Mouse (Mus musculus): Measurements from ENCODE around the gene Dlx2. TPM values are rescaled to one million over a fixed set of nuclear protein-coding genes. Genes with fewer than 3 reads are reported as not detected.
A peak's percentile ranks its signal among the peaks of the same experiment; 100 is the strongest.

The Dlx2 gene
- 3.7 and 4.4 TPM in 2 replicates for polyA plus RNA-seq (2015; fragmentation: Nextera tagmentation; extraction: Ambion mirVana)

- H3K27ac ChIP-seq: peak within 1 kb of the TSS; percentile 4; the same call in 1 of the 2 replicates
- peak within 1 kb of the TSS; percentile 62 for H3K9ac ChIP-seq
- H3K4me1 ChIP-seq: peaks cover 46% of the 10 kb centered on the region
- H3K4me2 ChIP-seq (replicated peaks): peak within 1 kb of the TSS; percentile 97
- WGBS: 0% methylated on average over 37 of the region's 37 CpGs
- ATAC-seq (ENCODE audit: low FRiP score, low read depth): peak; percentile 42
- no peaks in the 10 kb centered on the region for H3K36me3 ChIP-seq
- no peaks in the 10 kb centered on the region for H3K9me3 ChIP-seq
- H3K27me3 ChIP-seq: peaks cover 87% of the 10 kb centered on the region
- peak within 1 kb of the TSS; percentile 55 for H3K4me3 ChIP-seq
These were observed at the start of gene Dlx2 for GRCm38 (mm10) chr2:71546640-71547071. Gene Dlx2, minus strand, starts transcription at chr2:71546754.

DNA sequence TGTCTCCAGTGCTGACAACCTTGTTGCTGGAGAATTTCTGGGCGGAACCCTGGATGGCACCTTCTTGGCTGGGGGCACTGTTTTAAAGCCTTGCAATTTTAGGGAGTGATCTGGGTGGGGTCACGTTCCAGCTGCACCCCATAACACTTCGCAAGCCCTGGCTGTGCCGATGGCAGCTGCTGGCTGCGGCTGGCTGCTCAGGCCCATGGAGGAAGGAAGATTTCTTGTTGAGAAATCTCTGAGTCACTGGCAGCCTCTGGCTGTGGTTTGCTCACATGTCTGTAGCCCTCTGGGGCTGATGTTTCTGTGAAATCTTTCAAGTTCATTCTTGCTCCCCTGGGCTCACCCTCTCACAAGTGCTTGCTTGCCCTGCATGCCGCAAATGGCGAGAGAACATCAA, 47.9 kb upstream of the Dlx2 start:
- Histone ChIP-seq H3K27ac (no peak overlapping the region; the same call in 1 of the 2 replicates), H3K4me2 (replicated peaks) (0 out of 2 replicates have a peak overlapping the region, but pooled peaks have one; percentile 23), H3K27me3 (0 out of 2 replicates have a peak, but pooled peaks cover 5% of the 10 kb centered on the region), H3K4me1 (peaks cover 14% of the 10 kb centered on the region), H3K4me3 (no peak overlapping the region), H3K9ac (no peak overlapping the region), H3K36me3 (no peaks in the 10 kb centered on the region), H3K9me3 (no peaks in the 10 kb centered on the region)
- ATAC-seq (ENCODE audit: low FRiP score, low read depth): no peak
- 39% methylated on average over 7 of the region's 7 CpGs for WGBS

- Histone ChIP-seq H3K4me2 (replicated peaks) (no peak overlapping the region), H3K4me1 (no peaks in the 10 kb centered on the region), H3K9ac (no peak overlapping the region), H3K36me3 (no peaks in the 10 kb centered on the region), H3K27me3 (no peaks in the 10 kb centered on the region), H3K4me3 (no peak overlapping the region), H3K27ac (no peak overlapping the region), H3K9me3 (no peaks in the 10 kb centered on the region)
- no peak for ATAC-seq (ENCODE audit: low FRiP score, low read depth)
- WGBS: 89% methylated on average over 9 of the region's 9 CpGs
These were observed 42.6 kb upstream of the Dlx2 start for GRCm38 (mm10) chr2:71589114-71589513.

GRCm38 (mm10) chr2:71581488-71581887, 34.9 kb upstream of the Dlx2 start:
- no peak for ATAC-seq (ENCODE audit: low FRiP score, low read depth)

DNA sequence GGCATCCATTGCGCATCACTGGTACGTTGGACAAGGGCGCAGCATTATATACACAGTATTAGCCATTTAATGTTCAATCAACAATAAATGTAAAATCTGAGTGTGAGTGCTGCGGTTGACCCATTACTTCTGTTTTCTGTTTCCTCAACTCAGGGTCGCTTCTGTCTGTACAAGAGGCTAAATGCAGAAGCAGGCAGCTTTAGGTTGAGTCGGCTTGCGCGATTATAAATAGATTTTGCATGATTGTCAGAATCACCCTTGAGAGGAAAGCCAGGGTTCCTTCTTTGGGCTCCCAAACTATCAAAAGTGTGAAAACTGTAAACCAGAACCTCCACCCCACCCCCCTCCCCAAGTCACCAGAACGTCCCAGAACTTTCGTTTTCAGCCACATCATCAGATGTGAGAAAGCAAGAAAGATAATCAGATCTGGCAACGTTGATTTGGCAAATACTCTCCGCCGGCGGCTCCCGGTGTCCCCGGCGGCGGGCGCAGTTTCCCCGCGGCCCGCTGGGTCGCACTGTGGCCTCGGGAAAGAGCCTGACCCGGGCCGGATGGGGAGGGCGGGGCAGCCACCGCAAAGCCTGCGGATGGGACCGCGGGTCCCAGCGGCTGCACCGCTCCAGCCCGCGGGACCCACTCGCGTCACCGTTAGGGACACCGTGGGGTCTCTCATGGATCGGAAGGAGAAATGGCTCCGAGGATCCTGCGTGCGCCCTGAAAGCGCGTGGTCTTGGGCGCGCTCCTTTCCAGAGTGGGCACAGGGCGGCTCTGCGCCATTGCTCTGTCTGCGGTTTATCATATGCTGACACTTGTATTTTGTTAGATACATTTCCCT, 34.3 kb upstream of the Dlx2 start:
- 11% methylated on average over 50 of the region's 50 CpGs for WGBS
- Histone ChIP-seq H3K36me3 (no peaks in the 10 kb centered on the region), H3K27ac (no peak overlapping the region), H3K4me3 (peak overlapping the region; percentile 54), H3K9ac (peak overlapping the region; percentile 69), H3K9me3 (no peaks in the 10 kb centered on the region), H3K27me3 (peaks cover 7% of the 10 kb centered on the region), H3K4me2 (replicated peaks) (peak overlapping the region; percentile 74), H3K4me1 (no peaks in the 10 kb centered on the region)
- ATAC-seq (ENCODE audit: low FRiP score, low read depth): peak; percentile 71

More at GRCm38 (mm10) chr2:71581488-71581887, 34.9 kb upstream of the Dlx2 start:
- Histone ChIP-seq H3K4me1 (no peaks in the 10 kb centered on the region), H3K27ac (no peak overlapping the region), H3K4me2 (replicated peaks) (peak overlapping the region; percentile 74), H3K4me3 (peak overlapping the region; percentile 54), H3K27me3 (peaks cover 7% of the 10 kb centered on the region), H3K9me3 (no peaks in the 10 kb centered on the region), H3K36me3 (no peaks in the 10 kb centered on the region), H3K9ac (peak overlapping the region; percentile 69)
- 57% methylated on average over 5 of the region's 5 CpGs for WGBS

GRCm38 (mm10) chr2:71577059-71577458, 30.5 kb upstream of the Dlx2 start:
- peaks cover 15% of the 10 kb centered on the region for H3K4me1 ChIP-seq
- H3K4me2 ChIP-seq (replicated peaks): no peak overlapping the region
- H3K27me3 ChIP-seq: peaks cover 7% of the 10 kb centered on the region
- 89% methylated on average over 2 of the region's 2 CpGs for WGBS
- no peak overlapping the region for H3K27ac ChIP-seq
- H3K9me3 ChIP-seq: no peaks in the 10 kb centered on the region
- no peak overlapping the region for H3K4me3 ChIP-seq
- no peak overlapping the region for H3K9ac ChIP-seq
- ATAC-seq (ENCODE audit: low FRiP score, low read depth): no peak
- no peaks in the 10 kb centered on the region for H3K36me3 ChIP-seq

- Histone ChIP-seq H3K4me3 (no peak overlapping the region), H3K4me2 (replicated peaks) (peak overlapping the region; percentile 36), H3K27me3 (no peaks in the 10 kb centered on the region), H3K9ac (no peak overlapping the region), H3K36me3 (no peaks in the 10 kb centered on the region), H3K27ac (no peak overlapping the region), H3K9me3 (no peaks in the 10 kb centered on the region), H3K4me1 (peaks cover 15% of the 10 kb centered on the region)
- 7% methylated on average over 4 of the region's 4 CpGs for WGBS
- ATAC-seq (ENCODE audit: low FRiP score, low read depth): no peak
These were observed 27.2 kb upstream of the Dlx2 start for GRCm38 (mm10) chr2:71573736-71574135.

GRCm38 (mm10) chr2:71566466-71566865, 19.9 kb upstream of the Dlx2 start:
- H3K27ac ChIP-seq: no peak overlapping the region
- H3K27me3 ChIP-seq: no peaks in the 10 kb centered on the region
- WGBS: 72% methylated on average over 9 of the region's 9 CpGs
- H3K9ac ChIP-seq: no peak overlapping the region
- H3K4me3 ChIP-seq: no peak overlapping the region
- H3K36me3 ChIP-seq: no peaks in the 10 kb centered on the region
- H3K4me1 ChIP-seq: no peaks in the 10 kb centered on the region
- no peak for ATAC-seq (ENCODE audit: low FRiP score, low read depth)
- no peaks in the 10 kb centered on the region for H3K9me3 ChIP-seq
- no peak overlapping the region for H3K4me2 ChIP-seq (replicated peaks)

DNA sequence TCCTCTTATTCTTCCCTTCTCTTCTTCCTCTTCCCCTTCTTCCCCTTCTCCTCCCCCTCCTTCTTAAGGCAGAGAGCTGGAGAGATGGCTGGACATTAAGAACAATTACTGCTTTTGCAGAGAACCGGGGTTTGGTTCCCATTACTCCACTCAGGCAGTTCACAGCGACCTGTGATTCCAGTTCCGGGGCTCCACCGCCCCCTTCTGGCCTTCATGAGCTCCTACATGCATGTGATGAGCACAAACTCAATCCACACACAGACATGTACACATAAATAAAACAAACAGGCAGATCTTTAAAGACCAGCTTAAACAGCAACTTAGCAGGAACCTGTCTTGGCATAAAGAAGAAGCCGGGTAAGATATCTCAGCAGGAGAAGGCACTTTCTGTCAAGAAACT, 9.5 kb upstream of the Dlx2 start:
- Histone ChIP-seq H3K4me1 (peaks cover 8% of the 10 kb centered on the region; the same call in 1 of the 2 replicates), H3K36me3 (no peaks in the 10 kb centered on the region), H3K4me3 (no peak overlapping the region), H3K9me3 (peaks cover 13% of the 10 kb centered on the region; the same call in 1 of the 2 replicates), H3K9ac (no peak overlapping the region), H3K4me2 (replicated peaks) (no peak overlapping the region), H3K27me3 (peaks cover 34% of the 10 kb centered on the region), H3K27ac (no peak overlapping the region)
- no peak for ATAC-seq (ENCODE audit: low FRiP score, low read depth)
- WGBS: 64% methylated on average over 5 of the region's 5 CpGs

- 2% methylated on average over 18 of the region's 18 CpGs for WGBS
- H3K9me3 ChIP-seq: no peaks in the 10 kb centered on the region
- peak overlapping the region; percentile 47 for H3K4me2 ChIP-seq (replicated peaks)
- no peak overlapping the region for H3K9ac ChIP-seq
- H3K36me3 ChIP-seq: no peaks in the 10 kb centered on the region
- H3K4me1 ChIP-seq: peaks cover 16% of the 10 kb centered on the region; the same call in 1 of the 2 replicates
- no peak for ATAC-seq (ENCODE audit: low FRiP score, low read depth)
- peaks cover 69% of the 10 kb centered on the region for H3K27me3 ChIP-seq
- H3K4me3 ChIP-seq: peak overlapping the region; percentile 19
- H3K27ac ChIP-seq: no peak overlapping the region
These were observed 5.2 kb upstream of the Dlx2 start for GRCm38 (mm10) chr2:71551704-71552103.

- no peak overlapping the region for H3K4me3 ChIP-seq
- H3K27ac ChIP-seq: no peak overlapping the region
- 37% methylated on average over 3 of the region's 3 CpGs for WGBS
- no peak for ATAC-seq (ENCODE audit: low FRiP score, low read depth)
- H3K4me2 ChIP-seq (replicated peaks): no peak overlapping the region
- H3K27me3 ChIP-seq: peaks cover 83% of the 10 kb centered on the region
- H3K36me3 ChIP-seq: no peaks in the 10 kb centered on the region
- H3K9ac ChIP-seq: no peak overlapping the region
- H3K9me3 ChIP-seq: no peaks in the 10 kb centered on the region
- H3K4me1 ChIP-seq: peaks cover 30% of the 10 kb centered on the region
These were observed 3.8 kb upstream of the Dlx2 start for GRCm38 (mm10) chr2:71550330-71550729.

DNA sequence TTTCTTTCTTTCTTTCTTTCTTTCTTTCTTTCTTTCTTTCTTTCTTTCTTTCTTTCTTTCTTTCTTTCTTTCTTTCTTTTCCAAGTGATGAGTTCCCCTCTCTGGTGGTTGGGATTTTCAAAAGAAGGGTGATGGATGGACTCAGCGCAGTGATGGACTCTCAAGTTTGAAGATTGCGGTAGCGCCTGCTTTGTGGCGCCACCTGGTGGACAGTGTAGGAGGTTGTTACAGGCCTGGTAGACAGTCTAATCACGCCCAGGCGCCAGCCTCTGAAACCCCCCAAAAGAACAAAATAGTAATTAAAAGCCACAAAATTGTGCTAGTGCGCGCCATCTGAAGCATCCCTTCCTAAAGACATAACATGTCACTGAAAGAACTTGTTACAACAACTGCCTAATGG, 1.3 kb upstream of the Dlx2 start:
- H3K9me3 ChIP-seq: no peaks in the 10 kb centered on the region
- peaks cover 87% of the 10 kb centered on the region for H3K27me3 ChIP-seq
- H3K9ac ChIP-seq: no peak overlapping the region
- H3K27ac ChIP-seq: no peak overlapping the region
- no peaks in the 10 kb centered on the region for H3K36me3 ChIP-seq
- no peak overlapping the region for H3K4me2 ChIP-seq (replicated peaks)
- H3K4me3 ChIP-seq: no peak overlapping the region
- peaks cover 47% of the 10 kb centered on the region for H3K4me1 ChIP-seq
- WGBS: under 1% methylated on average over 8 of the region's 8 CpGs
- peak; percentile 20; the same call in 1 of the 2 replicates for ATAC-seq (ENCODE audit: low FRiP score, low read depth)
